Mouse (Mus musculus) layer of hippocampus, postnatal 14 days (tissue): ENCODE measurements around the gene Cnn2. TPM values are rescaled to one million over a fixed set of nuclear protein-coding genes. Genes with fewer than 3 reads are reported as not detected.

Source experiments
- DNase-seq, 2 experiments: peaks; one replicate each; pipeline ENCODE4 v3.0.0; 2021 to 2022; ENCODE audit warnings: low spot score in 2 of 2, mixed read lengths in 1 of 2
- total RNA-seq, 2 experiments: library from RNA; stranded (reverse); gene quantifications; 2 replicates each; pipeline ENCODE4 v1.2.3; 2021

Gene Cnn2
- total RNA-seq, 2 experiments from 2014 or later: 7.5 to 9.3 TPM

DNA sequence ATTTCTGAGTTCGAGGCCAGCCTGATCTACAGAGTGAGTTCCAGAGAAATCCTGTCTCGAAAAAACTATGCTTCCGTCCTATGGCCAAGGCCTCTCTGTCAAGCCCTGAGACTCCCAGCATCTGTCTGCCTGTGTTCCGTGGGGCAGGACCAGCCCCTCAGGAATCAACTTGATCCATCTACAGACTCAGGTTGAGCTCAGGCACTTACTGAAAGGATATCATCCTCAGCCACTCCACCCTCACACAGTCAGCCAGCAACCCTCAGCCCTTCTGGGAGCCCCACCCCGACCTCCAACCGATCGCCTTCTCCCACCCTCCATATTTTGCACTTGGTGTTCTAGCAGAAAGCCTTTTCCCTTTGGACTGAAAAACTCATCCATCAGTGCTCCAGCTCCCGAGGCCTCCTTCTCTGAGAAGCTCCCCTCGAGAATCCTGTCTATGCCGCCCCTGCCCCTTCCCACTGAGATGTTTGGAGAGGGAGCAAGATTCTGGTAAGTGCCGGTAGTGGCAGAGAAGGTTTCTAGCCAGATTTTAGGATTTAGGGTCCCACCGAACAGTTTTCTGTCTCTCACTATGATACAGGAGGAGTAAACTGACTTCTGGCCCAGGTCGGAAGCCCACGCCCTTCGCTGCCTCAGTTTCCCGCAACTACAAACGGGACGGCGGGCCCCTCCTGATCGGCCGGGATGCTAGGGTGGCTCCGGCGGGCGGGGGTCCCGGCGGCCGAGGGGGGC, 446 bp upstream of the Cnn2 start:
- no peak for DNase-seq

DNA sequence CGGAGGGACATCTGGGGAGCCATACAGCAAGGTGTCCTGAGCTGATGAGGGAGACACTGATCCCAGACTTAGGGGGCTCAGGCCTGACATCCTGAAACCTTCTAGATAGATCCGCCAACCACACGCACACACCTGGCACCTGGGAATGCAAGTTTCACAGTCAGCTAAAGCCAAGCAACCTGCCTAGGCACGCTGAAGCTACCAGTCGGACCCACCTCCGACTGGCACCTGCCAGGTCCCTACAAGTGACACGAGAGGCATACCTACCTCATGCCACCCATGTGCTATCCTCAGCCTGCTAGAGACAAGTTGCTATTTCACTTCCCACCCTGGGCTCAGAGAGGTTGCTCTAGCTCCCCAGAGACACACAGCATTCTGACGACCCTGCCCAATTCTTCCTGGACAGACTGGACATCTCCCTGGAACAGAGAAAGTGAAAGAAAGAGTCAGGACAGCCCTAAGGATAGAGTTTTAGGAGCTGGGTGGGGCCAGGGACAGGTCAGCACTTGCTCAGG, 945 bp downstream of the Cnn2 start:
- DNase-seq: no peak

DNA sequence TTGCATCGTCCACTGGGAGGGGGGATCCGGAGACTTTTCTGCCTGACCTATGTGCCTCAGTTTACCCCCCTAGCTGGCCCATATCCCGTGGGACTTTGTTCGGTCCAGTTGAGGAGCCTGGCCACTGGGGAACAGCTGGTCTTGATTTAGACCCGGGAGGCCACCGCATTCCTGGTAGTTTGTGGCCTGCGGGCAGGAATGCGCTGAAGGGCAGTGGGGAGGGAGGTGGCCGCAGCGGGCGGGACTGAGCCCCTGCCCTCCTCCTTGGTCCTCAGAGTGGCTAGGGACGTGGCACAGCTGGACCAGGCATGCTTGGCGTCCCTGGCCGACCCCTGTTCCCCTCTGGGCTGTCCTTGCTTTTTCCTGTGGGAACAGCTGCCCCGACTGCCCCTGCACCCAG, 1.5 kb downstream of the Cnn2 start:
- DNase-seq: no peak

DNA sequence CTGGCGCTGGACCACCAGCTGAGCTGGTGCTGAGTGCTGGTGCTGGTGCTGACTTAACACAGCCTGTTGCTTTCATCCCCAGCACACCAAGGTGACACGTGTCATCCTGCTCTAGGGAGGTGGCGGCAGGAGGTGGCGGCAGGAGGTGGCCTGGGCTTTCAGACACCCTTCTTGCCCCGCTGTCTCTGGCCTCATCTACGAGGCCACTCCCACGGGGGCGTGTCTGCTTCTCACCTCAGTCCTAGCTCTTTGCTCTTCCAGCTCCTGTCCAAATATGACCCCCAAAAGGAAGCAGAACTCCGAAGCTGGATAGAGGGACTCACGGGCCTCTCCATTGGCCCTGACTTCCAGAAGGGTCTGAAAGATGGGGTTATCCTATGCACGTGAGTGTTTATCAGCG, 2.7 kb downstream of the Cnn2 start:
- no peak for DNase-seq

DNA sequence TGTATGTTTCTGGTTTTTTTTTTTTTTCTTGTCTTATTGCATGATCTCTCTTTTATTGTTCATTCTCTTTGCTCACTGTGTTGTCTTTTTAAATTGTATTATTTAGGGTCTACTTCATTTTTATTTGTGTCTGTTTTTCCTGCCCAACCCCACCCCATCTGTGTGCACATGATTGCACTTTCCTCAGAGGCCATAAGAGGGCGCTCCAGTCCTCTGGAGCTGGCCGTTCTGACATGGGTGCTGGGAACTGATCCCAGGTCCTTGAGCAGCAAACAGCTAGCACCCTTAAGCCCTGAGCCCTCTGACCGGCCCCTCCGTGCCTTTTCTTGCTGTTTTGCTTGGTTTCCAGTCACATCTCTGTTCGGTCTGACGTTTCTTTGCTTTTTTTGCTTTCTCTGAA, 3.2 kb downstream of the Cnn2 start:
- DNase-seq: no peak

DNA sequence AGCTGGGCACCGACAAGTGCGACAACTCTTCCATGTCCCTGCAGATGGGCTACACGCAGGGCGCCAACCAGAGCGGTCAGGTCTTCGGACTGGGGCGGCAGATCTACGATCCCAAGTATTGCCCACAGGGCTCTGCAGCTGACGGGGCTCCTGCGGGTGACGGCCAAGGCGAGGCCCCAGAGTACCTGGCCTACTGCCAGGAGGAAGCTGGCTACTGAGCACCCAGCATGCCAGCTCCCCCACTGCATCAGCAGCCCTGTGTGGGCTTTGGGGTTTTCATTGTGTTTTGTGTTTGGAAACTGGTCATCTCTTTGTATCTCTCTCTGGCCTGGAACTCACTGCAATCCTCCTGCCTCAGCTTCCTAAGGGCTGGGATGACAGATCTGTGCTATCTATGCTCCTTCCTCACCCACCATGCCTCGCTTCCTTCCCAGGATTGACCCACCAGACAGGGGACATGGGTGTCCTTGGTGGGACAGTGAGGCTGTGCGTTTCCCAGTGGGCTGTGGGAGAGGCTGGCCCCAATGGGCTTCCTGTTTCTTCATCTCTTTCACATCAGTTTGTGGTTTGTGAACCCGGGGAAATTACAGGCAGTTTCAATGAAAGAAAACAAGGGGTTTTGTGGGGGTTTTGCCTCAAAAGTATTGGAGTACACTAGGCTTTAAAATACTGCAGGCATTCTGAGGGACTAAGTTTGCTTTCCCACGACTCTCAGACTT, 6.2 kb downstream of the Cnn2 start:
- DNase-seq: no peak

DNA sequence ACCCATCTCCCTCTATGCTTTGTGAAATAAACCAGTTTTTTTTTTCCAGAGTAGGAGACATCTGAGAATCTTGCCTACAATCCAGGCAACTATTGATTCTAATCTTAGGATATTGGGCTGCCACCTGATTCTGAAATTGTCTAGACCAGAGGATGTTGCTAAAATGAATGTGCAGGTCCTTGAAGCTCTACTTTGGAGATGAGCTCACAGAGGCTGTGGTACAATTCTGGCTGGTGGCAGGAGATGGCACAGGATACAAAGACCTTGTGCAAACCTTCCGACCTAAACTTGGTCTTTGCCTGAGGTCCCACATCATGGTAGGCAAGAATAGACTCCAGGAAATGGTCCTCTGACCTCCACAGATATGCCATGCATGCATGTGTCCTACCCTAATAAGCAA, 7.3 kb downstream of the Cnn2 start:
- no peak for DNase-seq

DNA sequence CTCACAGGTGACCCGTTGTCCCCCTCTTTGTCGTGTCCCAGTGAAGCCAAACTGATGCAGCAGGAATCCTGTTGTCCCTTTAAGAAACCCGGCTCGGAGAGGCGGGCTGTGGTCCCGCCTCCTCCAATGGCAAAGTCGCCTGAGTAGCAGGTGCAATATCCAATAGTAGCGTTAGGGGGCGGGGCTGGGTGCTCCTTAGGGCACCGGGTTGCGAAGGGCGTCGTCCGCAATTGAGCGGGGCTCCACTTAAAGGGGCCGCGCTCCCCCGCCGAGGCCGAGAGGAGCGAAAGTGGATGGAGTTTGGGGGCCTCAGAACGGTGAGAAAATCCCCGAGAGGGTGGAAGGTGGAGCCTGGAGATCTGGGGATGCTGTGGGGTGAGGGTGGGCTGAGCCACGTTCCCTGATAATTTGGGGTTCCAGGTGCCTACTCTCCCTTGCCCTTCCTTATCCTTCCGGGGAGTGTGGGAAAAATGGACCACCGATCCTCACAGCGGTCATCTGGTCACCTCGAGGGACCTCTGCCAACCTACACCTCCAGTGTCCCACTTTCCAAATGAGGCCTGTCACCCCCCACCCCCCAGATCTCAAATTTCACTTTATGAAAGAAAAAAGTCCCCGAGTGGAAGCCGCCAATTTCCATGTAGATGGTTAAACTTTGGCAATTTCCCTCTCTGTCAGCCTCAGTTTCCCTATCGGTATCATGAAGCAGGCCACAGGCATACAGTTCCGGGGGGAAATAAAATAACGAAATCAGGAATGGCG, 8.1 kb downstream of the Cnn2 start, which contains the start of gene Abca7:
Gene Abca7, plus strand, starts transcription at position 223 of the 762 bp plus-strand sequence.
- peak; percentile 94 to 96 for DNase-seq

DNA sequence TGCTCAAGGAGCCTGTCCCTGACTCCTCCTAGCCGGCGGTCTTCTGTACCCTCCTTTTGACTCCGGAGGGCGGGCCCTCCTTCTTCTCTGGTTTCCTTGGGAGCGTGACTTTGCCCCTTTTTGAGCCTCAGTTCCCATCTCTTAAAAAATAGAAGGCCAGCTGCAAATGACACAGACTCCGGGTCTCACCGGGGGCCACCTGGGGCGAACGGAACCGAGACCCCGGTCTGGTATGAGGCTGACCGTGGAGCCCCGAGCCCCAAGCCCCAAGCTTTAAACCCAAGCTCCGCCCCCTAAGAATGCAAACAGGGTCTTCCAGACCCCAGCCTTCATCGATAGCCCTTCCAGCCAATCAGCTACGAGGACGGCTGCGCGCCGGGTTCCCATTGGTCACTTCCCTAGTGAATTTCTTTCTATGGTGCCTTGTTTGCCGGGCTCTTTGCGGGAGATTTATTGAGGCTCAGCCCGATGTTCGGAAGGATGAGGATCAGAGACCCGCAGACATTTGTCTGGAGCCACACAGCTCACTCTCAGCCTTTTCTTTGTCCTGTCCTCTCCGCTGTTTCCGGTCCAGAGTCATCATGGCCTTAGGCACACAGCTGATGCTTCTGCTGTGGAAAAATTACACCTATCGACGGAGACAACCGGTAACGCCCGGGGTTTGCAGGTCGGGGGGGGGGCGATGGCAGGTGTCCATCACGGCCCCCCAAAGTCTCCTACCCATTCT, 8.8 kb downstream of the Cnn2 start:
- DNase-seq: peak; percentile 60 to 81

DNA sequence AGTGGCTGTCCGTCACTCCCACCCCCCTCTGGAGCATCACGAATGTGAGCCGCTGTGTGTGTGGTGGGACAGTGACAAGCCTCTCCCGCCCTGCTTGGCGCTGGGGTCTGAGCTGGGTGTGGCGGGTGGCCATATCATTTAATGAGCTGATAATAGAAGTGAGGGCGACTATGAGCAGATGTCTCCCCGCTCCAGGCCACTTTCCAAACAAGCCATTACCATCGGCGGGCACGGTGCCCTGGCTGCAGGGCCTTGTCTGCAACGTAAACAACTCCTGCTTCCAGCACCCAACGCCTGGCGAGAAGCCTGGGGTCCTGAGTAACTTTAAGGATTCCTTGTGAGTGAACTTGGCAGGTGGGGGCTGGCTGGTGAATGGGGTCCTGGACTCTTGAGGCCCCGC, 9.4 kb downstream of the Cnn2 start:
- DNase-seq: no peak

DNA sequence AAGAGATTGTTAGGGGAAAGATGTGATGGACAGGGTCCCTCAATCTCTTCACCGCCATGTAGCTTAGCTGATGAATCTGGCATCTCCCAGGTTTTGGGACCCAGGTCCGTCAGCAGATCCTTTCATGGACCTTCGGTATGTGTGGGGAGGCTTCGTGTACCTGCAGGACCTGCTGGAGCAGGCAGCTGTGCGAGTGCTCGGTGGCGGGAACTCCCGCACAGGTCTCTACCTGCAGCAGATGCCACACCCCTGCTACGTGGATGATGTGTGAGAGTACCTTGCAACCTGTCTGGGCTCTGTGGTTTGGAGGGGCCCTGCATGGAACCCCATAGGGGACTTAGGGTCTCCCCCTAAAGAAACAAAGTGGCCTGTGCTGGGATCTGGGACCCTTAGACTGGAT, 13.6 kb downstream of the Cnn2 start:
- DNase-seq: no peak

DNA sequence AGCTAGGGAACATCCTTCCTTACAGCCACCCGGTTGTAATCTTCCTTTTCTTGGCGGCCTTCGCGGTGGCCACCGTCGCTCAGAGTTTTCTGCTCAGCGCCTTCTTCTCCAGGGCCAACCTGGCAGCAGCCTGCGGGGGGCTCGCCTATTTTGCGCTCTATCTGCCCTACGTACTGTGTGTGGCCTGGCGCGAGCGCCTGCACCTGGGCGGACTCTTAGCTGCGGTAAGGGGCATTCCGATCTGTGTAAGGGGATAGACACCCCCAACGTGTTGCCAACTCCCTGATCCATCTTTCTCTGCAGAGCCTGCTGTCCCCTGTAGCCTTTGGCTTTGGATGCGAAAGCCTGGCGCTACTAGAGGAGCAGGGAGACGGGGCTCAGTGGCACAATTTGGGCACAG, 14.4 kb downstream of the Cnn2 start:
- DNase-seq: no peak

DNA sequence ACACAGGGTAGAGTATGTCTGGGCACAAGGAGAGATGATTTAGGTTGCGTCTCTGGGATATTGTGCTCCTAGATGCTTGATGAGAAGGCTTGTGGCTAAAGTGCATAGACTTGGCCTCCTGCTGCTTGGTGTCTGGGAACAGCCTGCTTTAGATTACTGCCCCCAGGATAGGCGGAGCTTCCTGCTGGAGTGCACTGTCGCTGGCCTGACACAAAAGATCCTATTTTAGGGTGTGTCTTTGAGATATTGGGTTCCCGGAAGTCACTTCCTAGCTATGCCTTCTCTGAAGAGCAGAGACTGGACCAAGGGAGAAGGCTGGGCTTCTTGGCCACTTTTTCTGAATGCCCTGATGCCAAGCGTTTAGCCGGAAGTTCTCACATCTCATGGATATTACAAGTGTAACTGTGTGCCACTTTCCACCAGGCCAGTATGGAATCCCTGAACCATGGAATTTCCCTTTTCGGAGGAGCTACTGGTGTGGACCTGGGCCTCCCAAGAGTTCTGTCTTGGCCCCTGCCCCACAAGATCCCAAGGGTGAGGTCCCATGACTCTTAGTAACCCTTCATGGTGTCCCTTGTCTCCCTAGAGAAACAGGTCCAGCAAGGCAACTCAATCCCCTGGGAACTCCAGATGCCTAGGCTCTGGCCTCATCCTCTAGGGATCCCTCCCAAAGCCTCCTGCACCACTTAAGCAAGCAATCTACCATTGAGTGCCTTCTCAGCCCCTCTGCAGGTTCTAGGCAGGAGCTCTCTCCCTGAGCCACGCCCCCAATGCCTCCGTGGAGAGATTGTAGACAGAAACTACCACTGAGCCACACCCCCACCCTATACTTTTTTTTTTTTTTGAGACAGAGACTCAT, 15.2 kb downstream of the Cnn2 start:
- no peak for DNase-seq

DNA sequence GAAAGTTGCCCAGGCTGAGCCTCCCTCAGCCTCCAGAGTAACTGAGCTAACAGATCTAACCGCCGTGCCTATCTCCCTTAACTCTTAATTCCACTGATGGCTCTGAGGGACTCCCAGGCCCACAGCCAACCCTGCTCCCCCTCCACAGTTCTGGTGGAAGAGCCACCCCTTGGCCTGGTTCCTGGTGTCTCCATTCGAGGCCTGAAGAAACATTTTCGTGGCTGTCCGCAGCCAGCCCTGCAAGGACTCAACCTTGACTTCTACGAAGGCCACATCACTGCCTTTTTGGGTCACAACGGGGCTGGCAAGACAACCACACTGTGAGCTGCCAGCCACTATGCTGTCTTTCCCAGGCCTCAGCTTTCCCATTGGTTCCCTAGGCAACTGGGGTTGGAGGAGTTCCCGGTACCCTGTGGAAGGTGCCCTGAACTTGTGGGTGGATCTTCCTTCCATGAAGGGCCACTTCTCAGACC, 15.9 kb downstream of the Cnn2 start:
- no peak for DNase-seq

DNA sequence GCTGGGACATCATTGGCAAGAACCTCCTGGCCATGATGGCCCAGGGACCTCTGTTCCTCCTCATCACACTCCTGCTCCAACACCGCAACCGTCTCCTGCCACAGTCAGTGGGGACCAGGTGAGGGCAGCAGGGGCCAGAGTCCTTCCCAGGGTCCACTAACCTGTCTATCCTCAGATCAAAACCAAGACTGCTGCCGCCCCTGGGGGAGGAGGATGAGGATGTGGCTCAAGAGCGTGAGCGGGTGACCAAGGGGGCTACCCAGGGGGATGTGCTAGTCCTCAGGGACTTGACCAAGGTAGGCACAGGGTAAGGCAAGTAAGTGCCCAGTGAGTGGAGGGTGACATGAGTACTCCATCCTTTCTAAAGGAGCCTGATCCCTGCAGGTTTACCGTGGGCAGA, 23.4 kb downstream of the Cnn2 start:
- DNase-seq: no peak

DNA sequence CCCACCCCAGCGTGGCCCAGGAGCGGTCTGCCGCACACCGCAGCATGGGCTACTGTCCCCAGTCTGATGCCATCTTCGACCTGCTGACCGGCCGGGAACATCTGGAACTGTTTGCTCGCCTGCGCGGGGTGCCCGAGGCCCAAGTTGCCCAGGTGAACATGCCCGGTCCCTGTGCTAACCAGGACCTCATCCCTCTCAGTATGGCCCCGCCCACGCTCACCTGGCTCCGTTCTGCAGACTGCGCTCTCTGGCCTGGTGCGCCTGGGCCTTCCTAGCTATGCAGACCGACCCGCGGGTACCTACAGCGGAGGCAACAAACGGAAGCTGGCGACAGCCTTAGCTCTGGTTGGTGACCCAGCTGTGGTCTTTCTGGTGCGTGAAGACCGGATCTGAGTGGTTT, 25.2 kb downstream of the Cnn2 start:
- DNase-seq: no peak

DNA sequence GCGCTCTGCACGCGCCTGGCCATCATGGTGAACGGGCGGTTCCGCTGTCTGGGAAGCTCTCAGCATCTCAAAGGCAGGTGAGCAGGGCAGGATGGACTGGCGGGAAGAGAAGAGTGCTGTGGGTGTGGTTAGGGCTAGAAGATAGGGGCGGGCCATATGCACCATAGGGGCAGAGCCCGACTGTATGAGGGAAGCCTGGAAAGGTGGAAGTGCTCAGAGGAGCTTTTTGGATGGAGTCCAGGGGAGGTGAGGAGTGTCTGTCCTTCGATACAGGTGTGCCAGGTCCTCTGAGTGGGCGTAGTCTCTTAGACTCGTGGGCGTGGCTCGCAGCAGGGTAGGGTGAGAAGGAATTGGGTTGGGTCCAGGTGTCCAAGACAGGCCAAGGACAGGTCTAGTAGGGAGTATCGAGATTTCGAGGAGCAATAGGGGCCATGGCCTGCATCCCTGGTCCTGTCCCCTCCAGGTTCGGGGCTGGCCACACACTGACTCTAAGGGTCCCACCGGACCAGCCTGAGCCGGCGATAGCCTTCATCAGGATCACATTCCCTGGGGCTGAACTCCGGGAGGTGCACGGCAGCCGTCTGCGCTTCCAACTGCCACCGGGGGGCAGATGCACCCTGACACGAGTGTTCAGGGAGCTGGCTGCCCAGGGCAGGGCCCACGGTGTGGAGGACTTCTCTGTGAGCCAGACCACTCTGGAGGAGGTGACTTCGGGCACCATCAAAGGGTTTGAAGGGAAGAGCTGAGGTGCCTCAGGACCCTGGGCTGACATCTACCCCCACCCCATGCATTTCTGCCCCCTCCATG, 26.3 kb downstream of the Cnn2 start:
- DNase-seq: no peak

DNA sequence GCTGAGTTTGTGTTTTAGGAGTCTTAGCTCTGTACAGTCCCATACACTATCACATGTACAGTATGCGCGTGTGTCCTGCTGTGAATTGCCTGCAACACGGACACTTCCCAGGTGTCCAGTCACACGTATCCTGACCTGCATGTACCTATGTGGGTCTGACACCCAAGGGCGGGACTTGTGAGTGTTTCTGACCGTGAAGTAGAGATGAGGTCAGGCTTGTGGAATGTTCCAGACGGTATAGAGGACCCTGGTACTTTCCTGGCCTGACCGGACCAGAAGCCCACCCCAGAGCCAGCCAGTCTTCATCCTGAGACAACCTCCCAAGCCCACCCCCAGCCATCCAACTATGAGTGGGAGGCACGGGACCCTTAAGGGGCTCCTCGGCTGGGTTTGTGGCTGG, 27.2 kb downstream of the Cnn2 start:
- DNase-seq: no peak

DNA sequence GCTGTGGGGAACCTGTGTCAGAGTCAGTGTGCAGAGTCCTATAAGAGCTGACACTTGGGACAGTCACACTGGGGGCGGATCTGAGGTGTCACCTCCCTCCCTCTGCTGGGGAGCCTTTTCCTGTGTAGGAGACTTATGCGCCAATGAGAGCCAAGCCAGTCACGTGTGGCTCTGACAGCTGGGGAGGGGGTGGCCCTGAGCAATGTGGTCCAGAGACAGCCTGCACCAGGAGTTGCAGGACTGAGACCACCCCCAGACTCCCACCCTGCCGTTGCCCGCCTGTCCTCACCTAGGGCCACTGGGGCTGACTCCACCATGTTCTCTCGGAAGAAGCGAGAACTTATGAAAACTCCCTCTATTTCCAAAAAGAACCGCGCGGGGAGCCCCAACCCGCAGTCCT, 28.1 kb downstream of the Cnn2 start, which contains the start of gene Arhgap45:
Gene Arhgap45, plus strand, starts transcription at position 143 of the 400 bp plus-strand sequence.
- no peak for DNase-seq
